Mouse (Mus musculus) ES-E14 (cell line): ENCODE measurements around the gene Gm21244. TPM values are rescaled to one million over a fixed set of nuclear protein-coding genes. Genes with fewer than 3 reads are reported as not detected.
"Not testable (repeated sequence)": the region's sequence is repeated elsewhere in the genome, so short reads cannot be mapped to it uniquely, and the experiment has no call there.

Source experiments
- DNase-seq: peaks from one replicate; pipeline ENCODE4 v3.0.0-alpha.2; 2013; ENCODE audit warnings: low read depth, low spot score
- H3K27ac ChIP-seq: 2 replicates; pipeline ENCODE4 v1.5.1; 2012; ENCODE audit warnings: low read depth, mild to moderate bottlenecking, low read length, moderate library complexity, mixed read lengths; ENCODE audit not compliant: poor library complexity, insufficient read depth, severe bottlenecking
- H3K36me3 ChIP-seq: 2 replicates; pipeline ENCODE4 v1.6.1; 2012; ENCODE audit warnings: mild to moderate bottlenecking, low read length, moderate library complexity, mixed read lengths; ENCODE audit not compliant: control insufficient read depth, poor library complexity, insufficient read depth, severe bottlenecking
- H3K4me1 ChIP-seq, 2 experiments: fragments of 150-350 bp in 1 of 2; sonication (generic) in 1 of 2; 2 replicates each; pipeline ENCODE4 v1.6.1; 2012; ENCODE audit warnings: low read length in 2 of 2, mild to moderate bottlenecking in 1 of 2, mixed read lengths in 1 of 2; ENCODE audit not compliant: control insufficient read depth in 2 of 2, insufficient read depth in 2 of 2, poor library complexity in 1 of 2
- H3K4me3 ChIP-seq, 2 experiments: fragments of 150-350 bp in 1 of 2; sonication (generic) in 1 of 2; 2 replicates each; pipeline ENCODE4 v1.5.1; 2012; ENCODE audit warnings: low read length in 2 of 2, low read depth in 1 of 2, mild to moderate bottlenecking in 1 of 2, mixed read lengths in 1 of 2; ENCODE audit not compliant: insufficient read depth in 1 of 2, poor library complexity in 1 of 2, severe bottlenecking in 1 of 2
- H3K9ac ChIP-seq: 2 replicates; pipeline ENCODE4 v1.6.1; 2012; ENCODE audit warnings: low read depth, mild to moderate bottlenecking, low read length, mixed read lengths; ENCODE audit not compliant: poor library complexity, insufficient read depth, severe bottlenecking
- H3K9me3 ChIP-seq: fragments of 150-350 bp; sonication (generic); 2 replicates; pipeline ENCODE4 v1.6.1; 2012; ENCODE audit warnings: low read depth, mild to moderate bottlenecking, low read length; ENCODE audit not compliant: control insufficient read depth, insufficient read depth
- in situ Hi-C, 2 experiments: fragments of 600-800 bp; cut with MboI; formaldehyde crosslinking; loops; one replicate each; pipeline ENCODE4 v1.15.1; 2025; ENCODE audit warnings: low sequenced_read_pairs in 2 of 2, inconsistent platforms in 1 of 2; ENCODE audit not compliant: unreplicated experiment in 2 of 2
- total RNA-seq: library from RNA; depleted of rRNA; stranded (reverse); fragments of 300-350 nt; gene quantifications from 2 replicates; pipeline ENCODE4 v1.2.3, GENCODE M21; 2012; rRNA removed

Gm21244 gene
- total RNA-seq: not detected in 2 replicates

- H3K9ac ChIP-seq, H3K4me3 ChIP-seq, H3K27ac ChIP-seq, in situ Hi-C loops, H3K4me1 ChIP-seq, DNase-seq, H3K36me3 ChIP-seq, H3K9me3 ChIP-seq: not testable (repeated sequence)
Observed at GRCm38 (mm10) chrY:7169193-7169592, at the start of gene Gm21244. Gene Gm21244, minus strand, starts transcription at chrY:7169293.

Other genes starting within 250 kb of the Gm21244 start
- not detected in 2 replicates for gene Gm28998, start 84.5 kb upstream of the Gm21244 start, total RNA-seq
- not detected in 2 replicates for gene Gm21788, start 235.7 kb upstream of the Gm21244 start, total RNA-seq